Mouse (Mus musculus) stomach, postnatal 0 days (tissue): Measurements from ENCODE around the gene Kcnk5.

Experiments
- CTCF ChIP-seq: IDR thresholded peaks from 2 replicates; pipeline ENCODE4 v1.5.1; 2016; ENCODE audit warnings: antibody characterized with exemption, low read depth, mild to moderate bottlenecking, moderate library complexity
- EP300 ChIP-seq: optimal IDR thresholded peaks from 2 replicates; pipeline ENCODE3; 2016; ENCODE audit warnings: antibody characterized with exemption

- TF ChIP-seq CTCF (no peak), EP300 (no peak)
Measured at GRCm38 (mm10) chr14:20215826-20216225, 34.2 kb upstream of the Kcnk5 start.
